Mouse (Mus musculus): ENCODE data around the gene Gm49322. TPM values are rescaled to one million over a fixed set of nuclear protein-coding genes. Genes with fewer than 3 reads are reported as not detected.

The Gm49322 gene
- total RNA-seq, 1 experiment from 2014 or later: 0.60 TPM

GRCm38 (mm10) chr10:80658194-80658840 lies 52.5 kb downstream of the Gm49322 start:
- no peak for ATAC-seq (replicated peaks in 1 of 2; ENCODE audit: insufficient read depth in 1 of 2, low FRiP score in 2 of 2, low TSS enrichment in 1 of 2, low read depth in 1 of 2, poor library complexity in 2 of 2, severe bottlenecking in 2 of 2)

GRCm38 (mm10) chr10:80658841-80659202 lies 53.0 kb downstream of the Gm49322 start:
- ATAC-seq (replicated peaks in 1 of 2; ENCODE audit: insufficient read depth in 1 of 2, low FRiP score in 2 of 2, low TSS enrichment in 1 of 2, low read depth in 1 of 2, poor library complexity in 2 of 2, severe bottlenecking in 2 of 2): peak; percentile 24 to 49; a peak in 2 of 4 replicates

GRCm38 (mm10) chr10:80659213-80659612 lies 53.4 kb downstream of the Gm49322 start:
- 0 out of 4 replicates have a peak, but pooled peaks of 1 of the 2 experiments have one; percentile 50 for ATAC-seq (replicated peaks in 1 of 2; ENCODE audit: insufficient read depth in 1 of 2, low FRiP score in 2 of 2, low TSS enrichment in 1 of 2, low read depth in 1 of 2, poor library complexity in 2 of 2, severe bottlenecking in 2 of 2)

GRCm38 (mm10) chr10:80661149-80661548 lies 55.3 kb downstream of the Gm49322 start:
- no peak for ATAC-seq (replicated peaks in 1 of 2; ENCODE audit: insufficient read depth in 1 of 2, low FRiP score in 2 of 2, low TSS enrichment in 1 of 2, low read depth in 1 of 2, poor library complexity in 2 of 2, severe bottlenecking in 2 of 2)

GRCm38 (mm10) chr10:80663485-80664196 lies 57.8 kb downstream of the Gm49322 start:
- ATAC-seq (replicated peaks in 1 of 2; ENCODE audit: insufficient read depth in 1 of 2, low FRiP score in 2 of 2, low TSS enrichment in 1 of 2, low read depth in 1 of 2, poor library complexity in 2 of 2, severe bottlenecking in 2 of 2): no peak

GRCm38 (mm10) chr10:80664197-80665015 lies 58.6 kb downstream of the Gm49322 start:
- ATAC-seq (replicated peaks in 1 of 2; ENCODE audit: insufficient read depth in 1 of 2, low FRiP score in 2 of 2, low TSS enrichment in 1 of 2, low read depth in 1 of 2, poor library complexity in 2 of 2, severe bottlenecking in 2 of 2): peak; percentile 37 to 56

GRCm38 (mm10) chr10:80665016-80665380 lies 59.2 kb downstream of the Gm49322 start:
- ATAC-seq (replicated peaks in 1 of 2; ENCODE audit: insufficient read depth in 1 of 2, low FRiP score in 2 of 2, low TSS enrichment in 1 of 2, low read depth in 1 of 2, poor library complexity in 2 of 2, severe bottlenecking in 2 of 2): 0 out of 4 replicates have a peak, but pooled peaks of 1 of the 2 experiments have one; percentile 5

Other genes starting within 250 kb of the Gm49322 start
- gene Plk5, start 249.6 kb upstream of the Gm49322 start, total RNA-seq (2017): not detected in 2 replicates
- 8.8 and 9.9 TPM in 2 replicates for gene Mex3d, start 218.4 kb upstream of the Gm49322 start, total RNA-seq (2017)
- 40.6 and 89.6 TPM in 2 replicates for gene Mbd3, start 206.5 kb upstream of the Gm49322 start, total RNA-seq (2017)
- 94.4 and 127 TPM in 2 replicates for gene Uqcr11, start 199.2 kb upstream of the Gm49322 start, total RNA-seq (2017)
- 52.6 and 54.4 TPM in 2 replicates for gene Tcf3, start 172.4 kb upstream of the Gm49322 start, total RNA-seq (2017)
- not detected in 2 replicates for gene Onecut3, start 111.2 kb upstream of the Gm49322 start, total RNA-seq (2017)
- not detected in 2 replicates for gene Atp8b3, start 66.9 kb upstream of the Gm49322 start, total RNA-seq (2017)
- 13.9 and 19.2 TPM in 2 replicates for gene Rexo1, start 44.5 kb upstream of the Gm49322 start, total RNA-seq (2017)
- 5.3 and 9.9 TPM in 2 replicates for gene Klf16, start 28.7 kb upstream of the Gm49322 start, total RNA-seq (2017)
- 16.3 and 20.9 TPM in 2 replicates for gene Abhd17a, start 15.7 kb upstream of the Gm49322 start, total RNA-seq (2017)
- gene Scamp4, start 3.1 kb upstream of the Gm49322 start, total RNA-seq (2017): 7.4 and 9.6 TPM in 2 replicates
- gene Adat3, start 3.1 kb upstream of the Gm49322 start, total RNA-seq (2017): 0.94 TPM in 1 of 2 replicates, not detected in the other
- gene Csnk1g2, start 16.8 kb downstream of the Gm49322 start, total RNA-seq (2017): 184 and 239 TPM in 2 replicates
- 13.6 and 35.8 TPM in 2 replicates for gene Btbd2, start 51.0 kb downstream of the Gm49322 start, total RNA-seq (2017)
- 52.4 and 75.9 TPM in 2 replicates for gene Mknk2, start 72.1 kb downstream of the Gm49322 start, total RNA-seq (2017)
- 81.1 and 92.3 TPM in 2 replicates for gene Mob3a, start 96.0 kb downstream of the Gm49322 start, total RNA-seq (2017)
- 9.5 and 10.4 TPM in 2 replicates for gene Izumo4, start 96.2 kb downstream of the Gm49322 start, total RNA-seq (2017)
- gene Ap3d1, start 136.2 kb downstream of the Gm49322 start, total RNA-seq (2017): 37.7 and 45.2 TPM in 2 replicates
- 12.0 and 13.0 TPM in 2 replicates for gene Dot1l, start 149.2 kb downstream of the Gm49322 start, total RNA-seq (2017)
- gene Sf3a2, start 192.2 kb downstream of the Gm49322 start, total RNA-seq (2017): 12.9 and 24.7 TPM in 2 replicates
- gene Plekhj1, start 192.6 kb downstream of the Gm49322 start, total RNA-seq (2017): 35.8 and 45.6 TPM in 2 replicates
- 0.15 TPM in 1 of 2 replicates, not detected in the other for gene Amh, start 199.2 kb downstream of the Gm49322 start, total RNA-seq (2017)
- gene Jsrp1, start 207.5 kb downstream of the Gm49322 start, total RNA-seq (2017): 0.50 and 0.94 TPM in 2 replicates
- 154 and 289 TPM in 2 replicates for gene Oaz1, start 220.6 kb downstream of the Gm49322 start, total RNA-seq (2017)
- gene Lingo3, start 238.0 kb downstream of the Gm49322 start, total RNA-seq (2017): 0.30 TPM in 1 of 2 replicates, not detected in the other
- 202 and 278 TPM in 2 replicates for gene Lsm7, start 249.2 kb downstream of the Gm49322 start, total RNA-seq (2017)
- 14.1 and 30.1 TPM in 2 replicates for gene Sppl2b, start 249.3 kb downstream of the Gm49322 start, total RNA-seq (2017)

All from hematopoietic stem cell, adult 5-6 weeks (primary cell).